ENCODE assay signal across 8 mouse cellular contexts in the genomic region with DNA sequence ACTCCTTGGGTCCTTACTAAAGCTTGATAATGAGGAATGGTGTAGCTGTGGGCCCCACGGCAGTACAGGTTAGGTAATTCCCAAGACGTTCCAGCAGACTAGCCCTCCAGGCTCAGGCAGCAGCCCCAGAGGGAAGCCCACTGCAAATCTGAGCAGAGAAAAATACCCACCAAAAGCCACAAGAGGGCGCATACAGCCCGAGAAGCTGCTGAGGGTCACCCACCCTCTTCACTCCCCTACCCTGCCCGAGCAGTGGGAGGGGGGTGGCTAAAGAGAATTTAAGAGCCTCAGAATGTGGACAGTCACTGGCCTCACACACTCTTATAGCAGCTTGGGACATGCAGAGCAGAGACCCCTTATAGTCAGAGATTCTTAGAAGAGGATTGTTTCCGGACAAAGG. TPM values are rescaled to one million over a fixed set of nuclear protein-coding genes. Genes with fewer than 3 reads are reported as not detected.
DNase-seq lines count a peak whose midpoint lies in the region; ATAC-seq and TF ChIP-seq lines count a peak whose summit lies in the region.

No protein-coding gene starts in this region.

- no peak overlapping the region for H3ac ChIP-seq in C2C12 (ENCODE audit: control insufficient read depth, insufficient read length, low read depth)

- H3K27ac ChIP-seq in gastrocnemius, adult 2 months: no peak overlapping the region
- no peak overlapping the region for H3K27ac ChIP-seq in embryonic facial prominence, embryonic 12.5 days
- no peak overlapping the region for H3K27ac ChIP-seq in midbrain, embryonic 11.5 days (ENCODE audit: low read depth, low read length)

- 8% methylated on average over 6 of the region's 6 CpGs for WGBS in embryonic facial prominence, embryonic 12.5 days
- 10% methylated on average over 6 of the region's 6 CpGs for WGBS in midbrain, embryonic 11.5 days

- ATAC-seq in embryonic facial prominence, embryonic 12.5 days (ENCODE audit: insufficient number of reproducible peaks, insufficient read depth, low FRiP score, low TSS enrichment): peak; percentile 10; the same call in 1 of the 2 replicates
- peak; percentile 61 for ATAC-seq in midbrain, embryonic 11.5 days (ENCODE audit: low FRiP score)

- no peak overlapping the region; the same call in 1 of the 2 replicates for H3K4me2 ChIP-seq in embryonic facial prominence, embryonic 12.5 days (replicated peaks)
- H3K4me2 ChIP-seq in midbrain, embryonic 11.5 days: no peak overlapping the region

- H3K79me2 ChIP-seq in C2C12 (ENCODE audit: control insufficient read depth, insufficient read depth): peaks cover 44% of the 10 kb centered on the region

- no peaks in the 10 kb centered on the region for H3K27me3 ChIP-seq in C2C12 (ENCODE audit: control insufficient read depth, insufficient read depth, insufficient read length)
- H3K27me3 ChIP-seq in embryonic facial prominence, embryonic 12.5 days: peaks cover 30% of the 10 kb centered on the region
- H3K27me3 ChIP-seq in midbrain, embryonic 11.5 days (ENCODE audit: control insufficient read depth, insufficient read depth, low read length): peaks cover 26% of the 10 kb centered on the region

- H3K36me3 ChIP-seq in C2C12 (ENCODE audit: control insufficient read depth, insufficient read depth): peaks cover 43% of the 10 kb centered on the region
- no peaks in the 10 kb centered on the region for H3K36me3 ChIP-seq in embryonic facial prominence, embryonic 12.5 days
- H3K36me3 ChIP-seq in midbrain, embryonic 11.5 days (ENCODE audit: control insufficient read depth, insufficient read depth, low read length): no peaks in the 10 kb centered on the region

- peaks cover 35% of the 10 kb centered on the region for H3K79me3 ChIP-seq in C2C12 (ENCODE audit: low read depth)

- no peak overlapping the region for H3K4me3 ChIP-seq in gastrocnemius, adult 2 months
- H3K4me3 ChIP-seq in C2C12 (ENCODE audit: insufficient read depth, poor library complexity, severe bottlenecking): no peak overlapping the region
- no peak overlapping the region for H3K4me3 ChIP-seq in embryonic facial prominence, embryonic 12.5 days
- H3K4me3 ChIP-seq in midbrain, embryonic 11.5 days (ENCODE audit: low read depth, low read length): no peak overlapping the region

- no peaks in the 10 kb centered on the region for H3K9me3 ChIP-seq in embryonic facial prominence, embryonic 12.5 days
- H3K9me3 ChIP-seq in midbrain, embryonic 11.5 days (ENCODE audit: control insufficient read depth, low read length): no peaks in the 10 kb centered on the region

- H3K4me1 ChIP-seq in embryonic facial prominence, embryonic 12.5 days: peaks cover 55% of the 10 kb centered on the region
- peaks cover 9% of the 10 kb centered on the region for H3K4me1 ChIP-seq in midbrain, embryonic 11.5 days (ENCODE audit: control insufficient read depth, insufficient read depth, low read length)

- TF ChIP-seq CTCF in gastrocnemius, adult 2 months (IDR thresholded peaks at IDR 0.05): peak; percentile 75
- TF ChIP-seq CTCF in C2C12 (IDR thresholded peaks at IDR 0.05; ENCODE audit: control insufficient read depth, insufficient read depth, insufficient read length): peak; percentile 39

- H3K9ac ChIP-seq in embryonic facial prominence, embryonic 12.5 days: no peak overlapping the region
- no peak overlapping the region for H3K9ac ChIP-seq in midbrain, embryonic 11.5 days (ENCODE audit: low read length)

- DNase-seq in gastrocnemius, adult 2 months: no peak
- no peak for DNase-seq in gastrocnemius, postnatal 4 days (ENCODE audit: low spot score in 2 of 2)
- peak; percentile 62 for DNase-seq in induced T-regulatory cell, adult 2 months (ENCODE audit: low read depth)
- peak; percentile 95 for DNase-seq in midbrain, embryonic 11.5 days (ENCODE audit: low spot score, missing footprints)
- DNase-seq in frontal cortex, postnatal 10 days (ENCODE audit: low spot score in 2 of 2): no peak
- DNase-seq in left cerebral cortex, postnatal 25 days (ENCODE audit: low spot score in 2 of 2): no peak

- intact Hi-C loops in gastrocnemius, adult 2 months (cut with DNase I): loop anchor here (1.0 kb wide), 1 partner anchor 17 kb away; no protein-coding TSS in a partner anchor
- intact Hi-C loops in left cerebral cortex, postnatal 25 days (cut with DNase I): loop anchor here (2.0 kb wide), 1 partner anchor 17 kb away; no protein-coding TSS in a partner anchor

TF ChIP-seq in C2C12, 6 proteins besides CTCF, POLR2A, EP300 and RAD21:
- TF ChIP-seq MYOG (IDR thresholded peaks at IDR 0.05; ENCODE audit: control insufficient read depth, extremely low read depth, insufficient read length) (no peak), MYOD1 (IDR thresholded peaks at IDR 0.05; ENCODE audit: control insufficient read depth, insufficient read length, low read depth) (no peak), FOSL1 (IDR thresholded peaks at IDR 0.05; ENCODE audit: insufficient read depth, low read length, poor library complexity, severe bottlenecking) (no peak)

RNA-seq across cellular contexts. Expression of a gene that starts 6.0 kb away (rescaled TPM):
- 1 to 10 TPM in 1 of 2 experiments, under 1 TPM in 1; 0.99 to 1.3 TPM for total RNA-seq in gastrocnemius, adult 2 months (2021)
- total RNA-seq in gastrocnemius, postnatal 4 days (2021): 1 to 10 TPM; 3.4 to 3.5 TPM
- polyA plus RNA-seq in C2C12 (2012; fragmentation: generic; extraction: Trizol): 48.9 TPM
- 1.8 and 2.4 TPM in 2 replicates for polyA plus RNA-seq in embryonic facial prominence, embryonic 12.5 days (2016; fragmentation: Nextera tagmentation; extraction: Ambion mirVana)
- polyA plus RNA-seq in midbrain, embryonic 11.5 days (2014; fragmentation: Nextera tagmentation; extraction: Ambion mirVana): 0.63 and 1.4 TPM in 2 replicates
- total RNA-seq in left cerebral cortex, postnatal 25 days (2021): 10 to 100 TPM; 92.7 to 93.9 TPM

RNA-seq across cellular contexts. Expression of a gene that starts 11.6 kb away (rescaled TPM):
- total RNA-seq in gastrocnemius, adult 2 months (2021): 10 to 100 TPM in 1 of 2 experiments, 1 to 10 TPM in 1; 9.5 to 15.1 TPM
- 100 to 1,000 TPM; 108 to 113 TPM for total RNA-seq in gastrocnemius, postnatal 4 days (2021)
- polyA plus RNA-seq in C2C12 (2012; fragmentation: generic; extraction: Trizol): 3.2 TPM
- polyA plus RNA-seq in embryonic facial prominence, embryonic 12.5 days (2016; fragmentation: Nextera tagmentation; extraction: Ambion mirVana): 54.4 and 64.3 TPM in 2 replicates
- polyA plus RNA-seq in midbrain, embryonic 11.5 days (2014; fragmentation: Nextera tagmentation; extraction: Ambion mirVana): 26.7 and 32.2 TPM in 2 replicates
- total RNA-seq in left cerebral cortex, postnatal 25 days (2021): 1 to 10 TPM; 4.6 to 5.4 TPM

RNA-seq across cellular contexts. Expression of a gene that starts 15.1 kb away (rescaled TPM):
- 10 to 100 TPM; 14.7 to 15.1 TPM for total RNA-seq in gastrocnemius, adult 2 months (2021)
- total RNA-seq in gastrocnemius, postnatal 4 days (2021): 10 to 100 TPM; 18.3 to 19.6 TPM
- 55.3 TPM for polyA plus RNA-seq in C2C12 (2012; fragmentation: generic; extraction: Trizol)
- 38.4 and 45.4 TPM in 2 replicates for polyA plus RNA-seq in embryonic facial prominence, embryonic 12.5 days (2016; fragmentation: Nextera tagmentation; extraction: Ambion mirVana)
- 66.1 and 68.4 TPM in 2 replicates for polyA plus RNA-seq in midbrain, embryonic 11.5 days (2014; fragmentation: Nextera tagmentation; extraction: Ambion mirVana)
- total RNA-seq in left cerebral cortex, postnatal 25 days (2021): 10 to 100 TPM; 20.2 to 23.6 TPM

RNA-seq across cellular contexts. Expression of a gene that starts 17.6 kb away (rescaled TPM):
- under 1 TPM; 0.46 to 0.59 TPM for total RNA-seq in gastrocnemius, adult 2 months (2021)
- under 1 TPM in 1 of 2 experiments, not detected in 1; 0.29 TPM for total RNA-seq in gastrocnemius, postnatal 4 days (2021)
- 1.5 TPM for polyA plus RNA-seq in C2C12 (2012; fragmentation: generic; extraction: Trizol)
- polyA plus RNA-seq in embryonic facial prominence, embryonic 12.5 days (2016; fragmentation: Nextera tagmentation; extraction: Ambion mirVana): 3.5 and 4.7 TPM in 2 replicates
- polyA plus RNA-seq in midbrain, embryonic 11.5 days (2014; fragmentation: Nextera tagmentation; extraction: Ambion mirVana): 1.6 TPM in 2 replicates
- total RNA-seq in left cerebral cortex, postnatal 25 days (2021): 1 to 10 TPM; 3.6 to 5.2 TPM

RNA-seq across cellular contexts. Expression of a gene that starts 17.6 kb away (rescaled TPM):
- 10 to 100 TPM; 20.0 to 22.4 TPM for total RNA-seq in gastrocnemius, adult 2 months (2021)
- 10 to 100 TPM; 28.5 to 31.4 TPM for total RNA-seq in gastrocnemius, postnatal 4 days (2021)
- 28.1 TPM for polyA plus RNA-seq in C2C12 (2012; fragmentation: generic; extraction: Trizol)
- 46.4 and 48.1 TPM in 2 replicates for polyA plus RNA-seq in embryonic facial prominence, embryonic 12.5 days (2016; fragmentation: Nextera tagmentation; extraction: Ambion mirVana)
- polyA plus RNA-seq in midbrain, embryonic 11.5 days (2014; fragmentation: Nextera tagmentation; extraction: Ambion mirVana): 40.1 and 41.7 TPM in 2 replicates
- total RNA-seq in left cerebral cortex, postnatal 25 days (2021): 100 to 1,000 TPM; 126 to 132 TPM

Comparison
In these comparisons a context has a peak if more than half of its experiments do, and no peak if none do; other contexts are left out.
1. RNA of a gene that starts 11.6 kb away (total RNA-seq): 108 to 113 TPM in gastrocnemius, postnatal 4 days; 9.5 to 15.1 TPM in gastrocnemius, adult 2 months and 4.6 to 5.4 TPM in left cerebral cortex, postnatal 25 days; every median in the first group is over 4 times any median in the second.
2. DNase-seq: peak in induced T-regulatory cell, adult 2 months (single experiment) and midbrain, embryonic 11.5 days (single experiment); none in gastrocnemius, adult 2 months (single experiment), gastrocnemius, postnatal 4 days (0 of 2), frontal cortex, postnatal 10 days (0 of 2) and left cerebral cortex, postnatal 25 days (0 of 2).
3. RNA of a gene that starts 6.0 kb away (total RNA-seq): 92.7 to 93.9 TPM in left cerebral cortex, postnatal 25 days; 3.4 to 3.5 TPM in gastrocnemius, postnatal 4 days and 0.99 to 1.3 TPM in gastrocnemius, adult 2 months; every median in the first group is over 10 times any median in the second.